ENCODE assay signal across 20 mouse cellular contexts in the genomic region with DNA sequence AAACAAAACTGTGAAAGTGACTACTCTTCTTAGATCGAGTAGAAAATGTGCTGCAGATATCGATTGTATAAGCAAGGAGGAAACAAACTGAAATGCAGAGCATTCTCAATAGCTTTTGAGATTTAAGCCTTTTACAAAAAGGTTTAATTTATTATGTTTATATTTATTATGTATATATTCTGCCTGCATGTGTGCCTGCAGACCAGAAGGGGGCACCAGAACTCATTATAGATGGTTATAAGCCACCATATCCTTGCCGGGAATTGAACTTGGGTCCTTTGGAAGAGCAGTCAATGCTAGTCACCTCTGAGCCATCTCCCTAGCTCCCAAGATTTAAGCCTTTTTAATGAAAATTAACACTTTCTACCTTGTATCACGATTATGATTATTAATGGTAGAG. TPM values are rescaled to one million over a fixed set of nuclear protein-coding genes. Genes with fewer than 3 reads are reported as not detected.
DNase-seq lines count a peak whose midpoint lies in the region; ATAC-seq and TF ChIP-seq lines count a peak whose summit lies in the region.
"Had no signal": no experiment of that assay in that cellular context is flagged by ENCODE, and none has a peak within 500 bp of the region (broad histone marks: within the 10 kb centered on the region; RNA-seq: fewer than 3 reads in every experiment).

No protein-coding gene starts in this region.

- TF ChIP-seq EP300 in lung, postnatal 0 days (IDR thresholded peaks at IDR 0.05) = no peak

- no peaks in the 10 kb centered on the region for H3K9me3 ChIP-seq in heart, embryonic 10.5 days
- H3K9me3 ChIP-seq in lung, postnatal 0 days (ENCODE audit: low read length) = no peaks in the 10 kb centered on the region
- H3K9me3 ChIP-seq in stomach, embryonic 15.5 days = no peaks in the 10 kb centered on the region
- no peaks in the 10 kb centered on the region for H3K9me3 ChIP-seq in hindbrain, postnatal 0 days (ENCODE audit: low read length)
- H3K9me3 ChIP-seq: heart, embryonic 13.5 days; limb, embryonic 13.5 days; liver, embryonic 15.5 days; midbrain, embryonic 12.5 days had no signal

- WGBS in heart, embryonic 10.5 days = 91% methylated on average over 4 of the region's 4 CpGs
- 86% methylated on average over 4 of the region's 4 CpGs for WGBS in lung, postnatal 0 days
- WGBS in stomach, embryonic 15.5 days = 84% methylated on average over 4 of the region's 4 CpGs
- 94% methylated on average over 4 of the region's 4 CpGs for WGBS in hindbrain, postnatal 0 days

- no peak overlapping the region for H3K4me3 ChIP-seq in heart, embryonic 10.5 days
- no peak overlapping the region for H3K4me3 ChIP-seq in lung, postnatal 0 days (ENCODE audit: low read depth, low read length)
- no peak overlapping the region for H3K4me3 ChIP-seq in stomach, embryonic 15.5 days (replicated peaks)
- H3K4me3 ChIP-seq in hindbrain, postnatal 0 days (ENCODE audit: low read length) = no peak overlapping the region
- H3K4me3 ChIP-seq: heart, embryonic 13.5 days; limb, embryonic 13.5 days; liver, embryonic 15.5 days; midbrain, embryonic 12.5 days; myocyte had no signal

- peak; percentile 36 for TF ChIP-seq CTCF in lung, postnatal 0 days (IDR thresholded peaks at IDR 0.05)
- no peak; the same call in 1 of the 2 replicates for TF ChIP-seq CTCF in hindbrain, postnatal 0 days (IDR thresholded peaks at IDR 0.05; ENCODE audit: low read depth)

- H3K4me1 ChIP-seq in heart, embryonic 10.5 days = peaks cover 42% of the 10 kb centered on the region
- H3K4me1 ChIP-seq in lung, postnatal 0 days (ENCODE audit: insufficient read depth, low read depth, low read length) = peaks cover 3% of the 10 kb centered on the region; the same call in 1 of the 2 replicates
- H3K4me1 ChIP-seq in stomach, embryonic 15.5 days = peaks cover 12% of the 10 kb centered on the region; the same call in 1 of the 2 replicates
- no peaks in the 10 kb centered on the region for H3K4me1 ChIP-seq in hindbrain, postnatal 0 days (ENCODE audit: insufficient read depth, low read length)
- H3K4me1 ChIP-seq: liver, embryonic 15.5 days had no signal

- no peaks in the 10 kb centered on the region for H3K36me3 ChIP-seq in heart, embryonic 10.5 days
- no peaks in the 10 kb centered on the region for H3K36me3 ChIP-seq in lung, postnatal 0 days (ENCODE audit: insufficient read depth, low read length)
- no peaks in the 10 kb centered on the region for H3K36me3 ChIP-seq in stomach, embryonic 15.5 days
- H3K36me3 ChIP-seq in hindbrain, postnatal 0 days (ENCODE audit: insufficient read depth, low read length) = no peaks in the 10 kb centered on the region
- H3K36me3 ChIP-seq: heart, embryonic 13.5 days; limb, embryonic 13.5 days; liver, embryonic 15.5 days; midbrain, embryonic 12.5 days had no signal

- 0 out of 2 replicates have a peak overlapping the region, but pooled peaks have one; percentile 87 for H3K27ac ChIP-seq in heart, embryonic 10.5 days
- no peak overlapping the region for H3K27ac ChIP-seq in lung, postnatal 0 days (ENCODE audit: low read length)
- 0 out of 2 replicates have a peak overlapping the region, but pooled peaks have one; percentile 28 for H3K27ac ChIP-seq in stomach, embryonic 15.5 days
- H3K27ac ChIP-seq in hindbrain, postnatal 0 days = no peak overlapping the region
- H3K27ac ChIP-seq: limb, embryonic 13.5 days; liver, embryonic 15.5 days; midbrain, embryonic 12.5 days had no signal

- H3K27me3 ChIP-seq in heart, embryonic 10.5 days (ENCODE audit: insufficient read depth, poor library complexity, severe bottlenecking) = no peaks in the 10 kb centered on the region
- no peaks in the 10 kb centered on the region for H3K27me3 ChIP-seq in lung, postnatal 0 days (replicated peaks; ENCODE audit: insufficient read depth, low read length)
- no peaks in the 10 kb centered on the region for H3K27me3 ChIP-seq in stomach, embryonic 15.5 days (replicated peaks)
- no peaks in the 10 kb centered on the region for H3K27me3 ChIP-seq in hindbrain, postnatal 0 days (ENCODE audit: insufficient read depth, low read length)
- H3K27me3 ChIP-seq: heart, embryonic 13.5 days; limb, embryonic 13.5 days; liver, embryonic 15.5 days; midbrain, embryonic 12.5 days had no signal

- ATAC-seq in lung, postnatal 0 days = no peak
- no peak for ATAC-seq in stomach, embryonic 15.5 days (ENCODE audit: insufficient read depth, low FRiP score, low read depth)
- ATAC-seq in hindbrain, postnatal 0 days = no peak
- ATAC-seq: hindbrain, embryonic 16.5 days had no signal

- no peak overlapping the region for H3K4me2 ChIP-seq in lung, postnatal 0 days (replicated peaks; ENCODE audit: low read depth, low read length)
- no peak overlapping the region for H3K4me2 ChIP-seq in stomach, embryonic 15.5 days
- no peak overlapping the region for H3K4me2 ChIP-seq in hindbrain, postnatal 0 days (ENCODE audit: low read depth, low read length)
- H3K4me2 ChIP-seq: limb, embryonic 13.5 days; liver, embryonic 15.5 days; midbrain, embryonic 12.5 days had no signal

- DNase-seq in heart, embryonic 10.5 days (ENCODE audit: low spot score) = no peak
- DNase-seq in heart, adult 18-20 months = no peak
- DNase-seq in lung, postnatal 0 days (ENCODE audit: low spot score) = no peak
- DNase-seq in lung, postnatal 10 days = no peak
- peak; percentile 9 for DNase-seq in ES-CJ7 (ENCODE audit: low read depth, low spot score)
- DNase-seq in hindbrain, postnatal 0 days (ENCODE audit: low spot score) = no peak
- DNase-seq: cerebellum, postnatal 10 days; gastrocnemius, postnatal 25 days; heart, postnatal 36 days; lung, postnatal 4 days; right cerebral cortex, postnatal 4 days; thymus, adult 18-20 months had no signal

- no peak overlapping the region for H3K9ac ChIP-seq in lung, postnatal 0 days (replicated peaks; ENCODE audit: low read depth)
- H3K9ac ChIP-seq in stomach, embryonic 15.5 days = no peak overlapping the region
- H3K9ac ChIP-seq in hindbrain, postnatal 0 days (replicated peaks; ENCODE audit: low read length) = no peak overlapping the region
- H3K9ac ChIP-seq: limb, embryonic 13.5 days; liver, embryonic 15.5 days; midbrain, embryonic 12.5 days had no signal

RNA-seq across cellular contexts. Expression of a gene that starts 32.9 kb away (rescaled TPM):
- polyA plus RNA-seq in heart, embryonic 10.5 days (2016; fragmentation: Nextera tagmentation; extraction: Ambion mirVana) = 53.0 and 72.5 TPM in 2 replicates
- total RNA-seq in heart, adult 18-20 months (2021) = 10 to 100 TPM; 35.7 to 40.6 TPM
- 60.5 and 68.6 TPM in 2 replicates for polyA plus RNA-seq in lung, postnatal 0 days (2015; fragmentation: Nextera tagmentation; extraction: Ambion mirVana)
- 24.7 and 25.8 TPM in 2 replicates for polyA plus RNA-seq in stomach, embryonic 15.5 days (2015; fragmentation: Nextera tagmentation; extraction: Ambion mirVana)
- total RNA-seq in hindbrain, postnatal 0 days (2014; rRNA removed) = 7.5 and 9.7 TPM in 2 replicates
- polyA plus RNA-seq in hindbrain, postnatal 0 days (2015; fragmentation: Nextera tagmentation; extraction: Ambion mirVana) = 13.1 and 14.3 TPM in 2 replicates
- total RNA-seq: neutrophil, adult 5-6 weeks had no signal

Comparison
In these comparisons a context has a peak if more than half of its experiments do, and no peak if none do; other contexts are left out.
1. H3K27ac ChIP-seq: peak in heart, embryonic 10.5 days (single experiment) and stomach, embryonic 15.5 days (single experiment); none in lung, postnatal 0 days (single experiment) and hindbrain, postnatal 0 days (single experiment).